Mouse (Mus musculus) right cerebral cortex, postnatal 14 days (tissue): ENCODE results near the gene Spata45.

Experiments
- DNase-seq: peaks from one replicate; pipeline ENCODE4 v3.0.0; 2022

The Spata45 gene

GRCm38 (mm10) chr1:191042688-191043087 is 6.2 kb downstream of the Spata45 start:
- DNase-seq, result no peak

GRCm38 (mm10) chr1:191045264-191045663 is 8.8 kb downstream of the Spata45 start:
- DNase-seq, result no peak

- no peak for DNase-seq
These were observed 9.9 kb downstream of the Spata45 start for GRCm38 (mm10) chr1:191046231-191046824.

- no peak for DNase-seq
These were observed 17.1 kb downstream of the Spata45 start for GRCm38 (mm10) chr1:191053555-191053954.

GRCm38 (mm10) chr1:191054870-191055532 is 18.6 kb downstream of the Spata45 start:
- DNase-seq, result no peak

- DNase-seq, result no peak
These were observed 19.1 kb downstream of the Spata45 start for GRCm38 (mm10) chr1:191055533-191055873.

- no peak for DNase-seq
These were observed 21.0 kb downstream of the Spata45 start for GRCm38 (mm10) chr1:191057461-191057860.

- no peak for DNase-seq
These were observed 25.9 kb downstream of the Spata45 start for GRCm38 (mm10) chr1:191062241-191062780.

GRCm38 (mm10) chr1:191062781-191063485 is 26.5 kb downstream of the Spata45 start, which contains the start of the genes Tatdn3 and Nsl1:
Gene Tatdn3, minus strand, starts transcription at chr1:191062932.
Gene Nsl1, plus strand, starts transcription at chr1:191063012.
- peak; percentile 91 for DNase-seq

GRCm38 (mm10) chr1:191063700-191064099 is 27.3 kb downstream of the Spata45 start:
- no peak for DNase-seq

GRCm38 (mm10) chr1:191064535-191064934 is 28.1 kb downstream of the Spata45 start:
- no peak for DNase-seq

- no peak for DNase-seq
These were observed 28.7 kb downstream of the Spata45 start for GRCm38 (mm10) chr1:191065188-191065587.

- DNase-seq, result no peak
These were observed 31.9 kb downstream of the Spata45 start for GRCm38 (mm10) chr1:191068377-191068776.

- DNase-seq, result no peak
These were observed 33.8 kb downstream of the Spata45 start for GRCm38 (mm10) chr1:191070259-191070658.

- no peak for DNase-seq
These were observed 35.2 kb downstream of the Spata45 start for GRCm38 (mm10) chr1:191071613-191072012.

- DNase-seq, result no peak
These were observed 36.0 kb downstream of the Spata45 start for GRCm38 (mm10) chr1:191072329-191072913.

GRCm38 (mm10) chr1:191073001-191073400 is 36.6 kb downstream of the Spata45 start:
- no peak for DNase-seq

- DNase-seq, result no peak
These were observed 37.0 kb downstream of the Spata45 start for GRCm38 (mm10) chr1:191073486-191073885.

GRCm38 (mm10) chr1:191075199-191075883 is 38.9 kb downstream of the Spata45 start:
- peak; percentile 56 for DNase-seq

GRCm38 (mm10) chr1:191083230-191083629 is 46.8 kb downstream of the Spata45 start:
- DNase-seq, result no peak

- peak; percentile 72 for DNase-seq
These were observed 48.6 kb downstream of the Spata45 start for GRCm38 (mm10) chr1:191084951-191085559.

GRCm38 (mm10) chr1:191085597-191085996 is 49.2 kb downstream of the Spata45 start:
- no peak for DNase-seq
